Mouse (Mus musculus) left cerebral cortex, adult 8-10 months (tissue): ENCODE measurements around the gene Usp3. TPM values are rescaled to one million over a fixed set of nuclear protein-coding genes. Genes with fewer than 3 reads are reported as not detected.

Experiments
- DNase-seq, 2 experiments: peaks; one replicate each; pipeline ENCODE4 v3.0.0; 2022; ENCODE audit warnings: low spot score in 2 of 2
- total RNA-seq, 4 experiments: library from RNA; stranded (reverse); gene quantifications; 2 replicates each; pipeline ENCODE4 v1.2.4; 2022

The Usp3 gene
- total RNA-seq, 4 experiments from 2014 or later, result 36.1 to 50.1 (median 42.7) TPM

DNA sequence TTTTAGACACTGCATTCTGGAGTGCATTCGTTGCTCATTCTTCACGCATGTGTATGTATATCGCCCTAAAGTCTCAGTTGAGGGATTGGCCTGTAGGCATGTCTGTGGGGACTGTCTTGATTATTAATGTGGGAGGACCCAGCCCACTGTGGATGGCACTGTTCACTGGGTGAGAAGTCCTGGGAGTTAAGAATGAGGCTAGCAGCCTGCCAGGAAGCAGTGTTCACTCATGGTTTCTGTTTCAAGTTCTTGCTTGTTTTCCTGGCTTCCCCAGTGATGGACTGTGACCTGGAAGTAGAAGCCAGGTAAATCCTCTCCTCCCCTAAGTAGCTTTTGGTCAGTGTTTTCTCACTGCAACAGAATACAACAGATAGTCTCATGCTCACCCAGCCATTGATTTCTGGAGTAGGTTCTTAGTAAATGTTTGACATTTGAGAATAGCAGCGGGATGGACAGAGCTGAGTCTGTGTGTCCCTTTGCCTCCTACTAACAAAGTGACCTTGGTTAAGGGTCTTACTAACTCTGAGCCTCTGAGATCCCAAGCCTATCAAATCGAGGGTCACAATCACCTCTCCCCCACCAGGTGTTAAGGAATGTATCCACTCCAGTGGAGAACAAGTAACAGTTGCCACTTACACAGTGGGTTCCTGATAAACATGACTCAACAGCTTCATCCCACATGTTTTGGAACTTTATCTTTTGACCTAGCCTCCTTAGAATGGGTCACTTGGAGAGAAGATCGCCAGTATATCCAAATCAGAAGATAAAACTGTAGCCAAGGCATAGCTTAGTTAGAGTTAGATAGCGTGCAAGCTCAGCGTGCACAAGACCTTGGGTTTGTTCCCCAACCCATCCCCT is 11.6 kb upstream of the Usp3 start:
- no peak for DNase-seq

DNA sequence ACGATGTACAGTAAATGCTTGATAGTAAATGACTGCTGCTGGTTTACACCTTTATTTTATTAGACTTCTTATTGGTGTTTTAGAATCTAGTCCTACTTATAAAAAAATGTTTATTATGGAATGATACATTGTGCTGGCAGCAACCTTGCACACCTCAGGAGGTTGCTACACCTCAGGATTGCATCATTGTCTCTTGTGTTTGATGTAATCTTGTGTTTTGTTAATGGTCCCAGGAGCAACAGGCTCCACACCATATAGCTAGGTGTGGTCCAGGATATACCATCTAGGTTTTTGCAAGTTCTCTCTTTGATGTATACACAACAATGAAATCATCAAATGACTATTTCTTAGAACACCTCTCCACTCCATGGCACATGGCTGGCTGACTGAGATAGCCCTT is 11.0 kb upstream of the Usp3 start:
- no peak for DNase-seq

DNA sequence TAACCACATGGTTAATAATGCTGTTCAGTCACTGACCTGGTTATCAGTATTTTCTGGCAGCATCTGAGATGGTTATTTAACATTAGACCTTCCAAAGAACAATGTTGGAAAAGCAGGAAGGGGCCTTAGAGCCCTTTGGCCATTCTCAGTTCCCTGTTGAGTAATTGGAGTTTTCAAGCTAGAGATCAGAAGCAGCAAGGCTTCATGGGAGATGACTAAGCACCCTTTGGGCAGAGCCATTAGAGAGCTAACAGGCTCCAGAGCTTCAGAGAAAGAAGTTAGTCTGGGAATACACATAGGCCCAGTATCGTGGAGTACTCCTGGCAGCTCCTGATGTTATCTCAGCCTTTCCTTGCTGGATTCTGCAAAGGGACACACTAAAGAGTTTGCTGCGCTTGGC is 8.1 kb upstream of the Usp3 start:
- DNase-seq, result no peak

DNA sequence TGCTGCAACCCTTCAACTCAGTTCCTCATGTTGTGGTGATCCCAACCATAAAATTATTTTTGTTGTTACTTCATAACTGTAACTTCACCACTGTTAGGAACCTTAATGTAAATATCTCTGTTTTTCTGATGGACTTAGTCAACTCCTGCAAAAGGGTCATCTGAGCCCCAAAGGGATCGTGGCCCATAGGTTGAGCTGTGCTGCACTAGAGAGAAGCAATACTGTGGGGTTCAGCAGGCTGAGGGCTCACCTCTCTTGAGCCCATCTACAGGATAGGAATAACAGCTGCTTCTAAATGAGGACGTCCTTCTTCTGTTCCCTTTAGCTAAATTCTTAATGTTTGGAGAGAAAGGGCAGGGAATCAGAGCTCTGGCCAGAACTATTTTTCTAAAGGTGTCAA is 7.6 kb upstream of the Usp3 start:
- DNase-seq, result no peak

DNA sequence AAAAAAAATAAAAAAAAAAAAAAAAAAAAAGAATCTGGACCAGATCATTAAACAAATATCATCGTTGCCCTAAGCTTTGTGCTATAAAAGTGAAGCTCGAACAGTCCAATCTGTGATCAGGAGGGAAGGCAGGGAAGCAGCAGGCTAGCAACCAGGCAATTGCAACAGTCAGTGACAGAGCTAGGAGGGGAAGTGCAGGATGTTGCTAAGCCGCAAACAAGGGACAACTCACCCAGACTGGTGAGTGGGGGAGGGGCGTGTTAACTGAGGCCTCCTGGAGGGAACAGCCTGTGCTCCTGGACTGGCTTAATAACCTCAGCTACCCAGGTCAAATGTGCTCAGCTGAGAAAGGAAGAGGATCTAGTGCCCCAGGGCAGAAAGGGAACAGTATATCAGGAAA is 6.6 kb upstream of the Usp3 start:
- DNase-seq, result no peak

DNA sequence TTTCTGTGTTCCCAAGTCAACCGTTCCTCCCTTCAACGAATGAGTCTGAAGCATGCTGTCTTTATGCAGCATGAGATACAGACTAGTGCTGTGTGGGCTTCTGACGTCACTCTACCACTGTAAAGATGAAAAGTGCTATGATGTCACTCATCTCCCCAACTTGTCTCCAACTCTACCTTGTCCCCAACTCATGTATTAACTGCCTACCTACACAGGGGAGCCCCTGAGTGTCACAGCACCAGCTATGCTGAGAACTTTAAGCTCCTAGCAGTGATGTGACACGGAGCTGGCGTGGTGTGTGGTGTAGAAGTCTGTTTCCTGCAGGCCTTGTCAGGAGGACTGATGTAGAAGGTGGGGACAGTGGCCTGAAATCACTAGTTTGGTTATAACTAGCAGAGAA is 5.7 kb upstream of the Usp3 start:
- no peak for DNase-seq

DNA sequence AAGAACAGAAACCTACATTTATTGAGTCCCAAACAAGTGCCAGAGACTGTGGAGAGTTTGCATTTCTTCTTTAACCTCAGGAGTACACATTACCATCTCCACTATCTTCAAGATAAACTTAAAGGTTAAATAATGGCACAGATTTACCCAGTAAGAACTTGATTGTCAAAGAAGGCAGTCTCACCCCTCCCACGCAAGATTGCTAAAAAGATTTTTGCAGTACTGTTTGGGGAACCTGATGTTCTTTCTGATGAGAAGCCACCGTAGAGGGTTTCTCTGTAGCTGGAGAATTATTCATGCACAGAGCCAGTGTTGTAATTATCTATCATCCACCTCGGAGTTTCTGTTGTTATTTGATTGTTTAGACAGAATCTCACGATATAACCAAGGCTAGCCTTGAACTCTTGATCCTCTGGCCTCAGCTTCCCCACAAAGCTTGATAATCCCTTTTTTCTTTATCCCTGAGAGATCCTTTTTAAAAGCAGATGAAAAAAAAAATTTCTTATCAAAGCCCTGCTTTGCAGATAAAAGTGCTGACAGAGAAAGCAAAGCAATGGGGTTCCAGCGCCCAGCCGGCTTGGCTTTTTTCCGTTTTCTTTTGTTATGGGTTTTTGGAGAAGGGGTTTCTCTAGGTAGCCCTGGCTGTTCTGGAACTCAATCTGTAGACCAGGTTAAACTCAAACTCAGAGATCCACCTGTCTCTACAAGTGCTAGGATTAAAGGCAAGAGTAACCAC is 4.7 kb upstream of the Usp3 start:
- DNase-seq, result no peak

DNA sequence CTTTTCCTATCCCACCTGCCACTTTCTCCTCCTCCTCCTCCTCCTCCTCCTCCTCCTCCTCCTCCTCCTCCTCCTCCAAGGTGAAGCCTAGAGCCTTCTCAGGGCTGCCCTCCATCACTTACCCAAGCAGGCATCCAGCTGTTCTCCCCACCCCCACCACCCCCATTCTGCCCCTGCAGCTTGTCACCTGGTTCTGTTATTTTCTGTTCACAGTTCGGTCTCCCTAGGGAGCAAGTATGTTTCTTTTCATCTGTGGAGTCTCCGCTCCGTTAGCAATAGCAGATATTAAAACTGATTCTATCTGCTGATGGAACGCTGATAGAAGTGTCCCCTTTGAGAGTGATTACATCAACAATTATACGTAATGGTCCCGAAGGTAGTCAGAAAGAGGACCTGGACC is 4.1 kb upstream of the Usp3 start:
- DNase-seq, result no peak

DNA sequence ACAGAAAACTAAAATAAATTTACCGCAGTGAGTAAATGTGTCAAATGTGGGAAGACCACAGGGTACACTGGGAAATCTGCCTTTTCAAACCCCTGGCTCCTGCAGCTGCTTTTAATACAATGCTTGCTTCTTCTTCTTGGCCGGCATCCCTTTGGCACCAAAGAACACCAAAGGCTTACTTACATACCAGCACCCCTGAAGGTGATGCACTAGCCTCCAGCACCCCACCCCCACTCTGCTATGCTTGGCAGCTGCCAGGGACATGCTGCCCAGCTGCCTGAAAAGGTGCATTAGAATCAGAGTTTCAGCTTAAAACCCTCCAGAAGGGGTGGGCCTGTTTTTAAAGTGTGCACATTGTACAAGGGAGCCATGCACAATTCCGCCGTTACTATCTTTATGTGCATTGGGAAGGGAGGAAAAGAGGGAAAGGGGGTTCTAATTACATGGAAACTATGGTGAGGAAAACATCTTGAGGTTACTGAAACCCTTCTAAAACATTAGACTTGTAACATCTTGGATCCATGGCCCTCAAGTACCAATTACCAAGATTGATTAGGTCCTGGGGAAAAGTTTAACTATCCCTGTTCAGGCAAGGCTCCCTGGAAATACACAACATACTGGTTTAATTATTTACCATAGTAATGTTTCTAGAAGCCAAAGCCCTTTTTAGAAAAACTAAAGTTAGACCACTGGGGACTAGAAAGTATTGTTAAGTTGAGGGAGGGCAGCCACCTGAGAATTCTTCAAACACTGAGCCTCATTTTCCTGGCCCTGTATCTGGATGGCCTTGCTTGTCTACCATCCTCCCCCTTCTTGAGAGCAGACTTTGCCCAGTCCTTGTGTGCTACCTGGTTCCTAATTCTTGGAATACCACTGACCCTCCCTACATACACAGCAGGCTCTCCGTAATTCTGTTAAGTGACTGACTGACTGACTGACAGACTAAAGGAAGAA is 3.1 kb upstream of the Usp3 start:
- no peak for DNase-seq

DNA sequence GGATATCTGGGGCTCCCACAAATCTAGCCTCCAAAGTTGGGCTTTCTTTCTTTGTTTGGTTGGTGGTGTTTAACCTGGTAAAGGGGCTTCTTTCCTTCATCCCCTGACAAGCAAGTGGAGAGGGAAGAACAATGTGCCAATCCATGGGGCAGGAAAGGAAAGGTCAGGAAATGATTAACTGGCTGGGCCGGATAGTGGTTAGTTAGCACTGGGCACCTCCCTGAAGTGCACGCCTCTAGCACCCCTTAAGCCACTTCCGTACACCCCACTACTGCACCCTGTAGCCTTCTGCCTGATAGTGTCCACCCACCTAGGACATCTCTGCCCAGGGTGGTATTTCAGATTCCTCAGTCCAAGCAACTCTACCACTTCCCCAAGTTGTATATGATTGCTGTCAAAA is 1.1 kb upstream of the Usp3 start:
- no peak for DNase-seq

DNA sequence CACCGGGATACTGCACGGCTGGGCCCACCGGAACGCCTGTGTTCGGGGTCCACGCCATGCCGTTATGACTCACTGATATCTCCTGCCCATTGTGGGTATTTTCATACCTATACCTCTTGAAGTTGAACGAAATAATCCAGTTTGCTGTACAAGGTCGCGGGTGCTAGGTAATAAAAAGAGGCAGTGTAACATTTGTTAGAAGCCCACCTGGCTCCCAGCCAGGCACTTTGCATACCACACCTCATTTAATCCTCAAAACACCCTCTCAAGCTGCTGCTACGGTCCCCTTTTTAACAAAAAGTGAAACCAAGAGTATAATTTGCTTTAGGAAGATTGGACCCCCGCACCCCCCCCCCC is 649 bp upstream of the Usp3 start:
- DNase-seq, result no peak

DNA sequence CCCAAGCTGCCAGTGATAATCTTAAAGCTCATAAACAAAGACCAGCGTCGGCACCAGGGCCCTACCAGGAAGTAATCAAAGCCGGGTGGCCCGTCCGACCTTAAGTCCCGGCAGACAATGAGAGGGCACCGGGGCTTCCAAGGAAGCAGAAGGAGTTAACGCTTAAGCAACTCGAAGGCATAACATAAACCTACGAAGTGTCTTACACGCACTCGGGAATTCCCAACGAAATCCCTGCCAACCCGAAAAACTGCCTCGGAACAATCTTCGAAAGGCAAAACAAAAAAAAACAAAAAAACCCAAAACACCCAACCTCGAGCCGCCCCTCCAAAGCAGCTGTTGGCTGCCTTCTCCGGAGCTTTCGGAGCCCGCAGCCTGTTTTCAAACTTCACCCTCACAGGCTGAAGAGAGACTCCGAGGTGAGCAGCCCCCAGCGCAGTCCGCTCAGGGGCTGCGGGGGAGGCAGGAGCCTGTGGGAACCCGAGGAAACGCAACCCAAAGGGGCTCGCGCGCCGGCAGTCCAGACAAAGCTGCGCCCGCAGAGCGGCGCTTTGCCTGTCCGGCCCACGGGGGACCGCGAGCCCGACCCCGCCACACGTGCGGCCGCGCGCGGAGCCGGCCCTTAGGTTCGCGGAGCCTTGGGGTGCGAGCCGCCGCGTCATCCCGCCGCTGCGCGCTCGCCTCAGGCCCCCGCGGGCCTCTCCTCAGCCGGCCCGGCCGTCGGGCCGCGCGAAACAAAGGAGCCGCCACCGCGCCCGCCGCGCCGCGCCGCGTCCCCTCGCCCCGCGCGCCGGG is 894 bp downstream of the Usp3 start:
- DNase-seq, result no peak

DNA sequence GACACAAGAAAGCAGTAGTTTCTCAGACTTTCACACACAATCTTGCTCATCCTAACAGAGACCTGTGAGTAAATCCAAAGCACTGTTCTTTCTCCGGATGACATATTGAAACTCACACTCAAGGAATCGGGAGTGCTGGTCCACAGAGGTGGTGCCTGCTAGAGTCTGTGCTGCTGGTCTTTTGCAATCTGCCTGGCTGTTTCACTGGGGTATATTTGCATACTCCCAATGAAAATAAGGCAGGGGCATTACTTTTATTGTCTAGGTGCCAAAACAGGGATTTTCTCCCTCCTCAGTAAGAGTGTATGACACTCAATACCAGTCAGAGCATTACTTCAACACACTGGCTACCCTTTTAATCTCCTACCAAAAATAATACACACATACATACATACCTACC is 2.9 kb downstream of the Usp3 start:
- no peak for DNase-seq

DNA sequence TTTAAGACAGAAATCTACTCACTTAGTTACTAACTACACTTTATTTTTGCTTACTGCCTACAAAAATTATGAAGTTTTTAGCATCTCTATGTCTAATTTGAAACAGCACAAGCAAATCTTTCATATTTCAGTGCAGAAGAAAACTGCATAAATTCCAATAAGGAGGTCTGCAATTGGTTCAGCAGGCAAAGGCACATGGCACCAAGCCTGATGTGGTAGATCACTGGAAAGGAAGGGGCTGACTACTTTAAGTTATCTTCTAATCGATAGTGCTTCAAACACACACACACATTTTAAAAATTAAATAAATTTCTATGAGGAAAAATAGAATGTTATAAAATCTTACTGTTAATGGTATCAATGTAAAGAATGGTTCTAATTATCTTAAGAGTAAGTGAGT is 5.9 kb downstream of the Usp3 start:
- no peak for DNase-seq

DNA sequence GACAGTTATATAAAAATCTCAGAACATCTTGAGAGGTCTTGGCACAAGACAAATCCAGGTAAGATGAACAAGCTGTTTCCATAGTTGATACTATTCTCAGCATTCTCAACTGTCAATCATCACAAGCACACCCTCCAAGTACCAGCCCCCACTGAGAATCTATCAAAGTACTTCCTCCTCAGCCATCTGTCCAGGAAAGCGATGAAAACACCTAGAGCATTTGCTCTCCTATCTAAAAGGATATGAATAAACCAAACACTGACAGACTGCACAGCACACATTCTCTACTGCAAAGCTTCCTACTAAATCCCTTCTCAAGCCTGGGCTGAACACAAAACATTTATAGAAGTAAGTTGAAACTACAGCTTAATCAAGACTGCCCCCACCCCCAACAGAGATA is 6.4 kb downstream of the Usp3 start:
- peak in 1 of 2 experiments; percentile 37 for DNase-seq

DNA sequence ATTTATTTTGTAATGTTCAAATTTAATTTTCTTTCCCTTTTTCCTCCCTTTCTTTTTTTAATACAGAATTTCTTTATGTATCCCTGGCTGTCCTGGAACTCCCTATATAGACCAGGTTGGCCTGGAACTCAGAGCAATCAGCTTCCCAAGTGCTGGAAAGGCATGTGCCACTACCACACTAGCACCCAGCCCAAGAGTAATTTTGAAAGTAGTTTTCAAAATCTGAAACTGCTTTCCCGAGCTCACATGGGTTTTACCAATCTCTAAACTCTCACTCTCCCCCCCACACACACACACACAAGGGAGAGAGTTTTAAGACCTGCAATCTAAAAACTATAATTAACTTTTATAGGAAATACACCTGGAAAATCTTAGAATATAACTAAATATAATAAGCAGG is 7.8 kb downstream of the Usp3 start:
- DNase-seq, result no peak

DNA sequence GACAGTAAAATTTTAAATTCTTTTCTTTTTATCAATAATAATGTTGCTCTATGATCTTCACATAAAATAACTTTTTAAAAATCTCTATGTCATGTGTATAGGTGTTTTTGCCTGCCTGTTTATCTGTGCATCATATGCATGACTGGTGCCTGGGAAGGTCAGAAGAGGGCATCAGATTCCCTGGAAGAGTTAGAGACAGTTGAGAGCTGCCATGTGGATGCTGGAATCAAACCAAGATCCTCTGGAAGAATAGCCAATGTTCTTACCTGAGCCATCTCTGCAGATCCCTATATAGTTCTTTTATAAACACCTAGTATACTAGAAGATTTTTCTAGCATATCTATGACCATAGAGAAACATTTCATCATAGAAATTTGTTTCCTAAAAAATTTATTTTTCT is 8.8 kb downstream of the Usp3 start:
- no peak for DNase-seq

DNA sequence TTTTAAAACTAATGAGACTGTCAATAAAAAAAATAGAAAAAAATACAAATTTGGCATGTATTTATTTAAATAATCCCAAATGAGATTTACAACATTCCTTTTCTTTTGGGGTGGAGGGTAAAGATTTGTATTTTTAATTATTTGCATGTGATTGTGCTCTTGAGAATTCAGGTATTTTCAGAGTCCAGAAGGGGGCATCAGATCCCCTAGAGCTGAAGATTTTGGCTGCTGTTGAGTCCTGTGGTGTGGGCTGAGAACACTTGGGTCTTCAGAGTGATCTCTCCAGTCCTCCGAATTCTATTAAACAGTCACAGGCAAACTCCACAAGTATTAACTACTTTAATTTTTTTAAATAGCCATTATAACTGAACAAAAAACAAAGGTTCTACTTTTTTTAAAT is 9.7 kb downstream of the Usp3 start:
- no peak for DNase-seq

DNA sequence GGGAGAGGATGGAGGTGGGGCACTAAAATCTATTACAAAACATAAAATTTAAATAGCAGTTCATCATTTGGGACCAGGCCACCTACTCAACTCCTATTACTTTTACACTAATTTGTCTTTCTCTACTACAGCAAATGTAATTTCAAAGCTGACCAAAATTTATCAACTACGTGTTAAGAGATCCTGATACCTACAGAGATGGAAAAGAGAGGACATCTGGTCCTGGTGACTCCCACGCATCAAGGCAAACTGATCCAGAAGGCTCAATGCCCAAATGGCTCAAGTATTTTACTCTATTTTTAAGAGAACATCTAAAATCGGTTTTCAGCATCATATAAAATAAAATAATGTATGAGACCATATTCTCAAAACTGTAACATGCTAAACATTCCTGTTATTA is 11.2 kb downstream of the Usp3 start:
- DNase-seq, result no peak

DNA sequence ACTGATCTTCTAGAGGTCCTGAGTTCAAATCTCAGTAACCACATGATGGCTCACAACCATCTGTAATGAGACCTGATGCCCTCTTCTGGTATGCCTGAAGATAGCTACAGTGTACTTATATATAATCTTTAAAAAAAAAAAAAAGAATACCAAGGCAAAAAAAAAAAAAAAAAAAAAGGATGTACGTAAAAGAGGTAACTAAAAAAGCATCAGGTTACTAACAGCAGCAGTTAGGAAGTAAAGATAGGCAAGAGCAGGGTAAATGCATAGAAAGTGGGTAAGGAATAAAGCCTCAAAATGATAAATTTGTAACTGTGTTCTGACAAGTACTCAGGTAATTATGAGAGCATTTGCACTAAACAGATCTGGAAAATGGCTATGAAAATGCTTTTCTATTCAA is 12.2 kb downstream of the Usp3 start:
- no peak for DNase-seq

DNA sequence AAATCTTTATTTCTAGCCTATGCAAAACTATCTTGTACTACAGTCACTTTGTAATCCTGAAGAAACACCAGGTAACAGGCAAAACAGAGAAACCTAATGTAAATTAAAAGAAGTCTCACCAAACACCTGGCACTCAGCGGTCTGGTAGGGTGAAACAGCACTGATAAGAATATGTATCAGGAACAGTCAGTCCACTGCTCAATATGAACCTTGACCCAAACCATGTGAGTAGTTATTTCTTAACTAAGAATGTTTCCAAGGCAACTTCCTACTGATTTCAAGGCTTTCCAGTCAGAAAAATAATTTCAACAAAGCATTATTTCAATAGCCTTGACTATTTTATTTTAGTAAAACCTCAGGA is 17.1 kb downstream of the Usp3 start:
- no peak for DNase-seq
